Mouse (Mus musculus): ENCODE measurements at regions not wholly inside any gene's neighbourhood (a gene's known extent, or its start where the extent isn't known, plus 50 kb on each side); places are given as distances from the start of the nearest gene placed in this dataset.

DNA sequence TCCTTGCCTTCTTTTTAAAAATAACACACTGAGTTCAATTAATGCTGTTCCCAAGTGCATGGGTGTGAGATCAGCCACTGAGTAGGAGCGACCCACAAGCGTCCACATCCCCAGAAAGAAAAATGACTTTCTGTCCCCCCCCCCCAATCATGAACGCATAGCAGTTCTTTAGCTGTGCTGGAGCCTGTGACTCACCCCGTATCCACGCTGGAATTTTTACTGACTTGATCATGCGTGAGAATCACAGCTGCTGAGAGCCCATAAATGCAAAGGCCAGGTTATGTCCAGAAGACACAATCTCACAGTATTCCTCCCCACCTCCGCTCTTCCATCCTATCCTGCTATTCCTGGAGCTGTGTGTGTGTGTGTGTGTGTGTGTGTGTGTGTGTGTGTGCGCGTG lies 53.3 kb downstream of the Fos start:
- H3K4me3 ChIP-seq (ENCODE audit: insufficient read depth, low read depth, low read length), result no peak overlapping the region
- peaks cover 18% of the 10 kb centered on the region for H3K4me1 ChIP-seq (ENCODE audit: control insufficient read depth, insufficient read depth, insufficient read length, low read length)
- no peak overlapping the region for H3K27ac ChIP-seq (replicated peaks; ENCODE audit: low read depth, low read length)

DNA sequence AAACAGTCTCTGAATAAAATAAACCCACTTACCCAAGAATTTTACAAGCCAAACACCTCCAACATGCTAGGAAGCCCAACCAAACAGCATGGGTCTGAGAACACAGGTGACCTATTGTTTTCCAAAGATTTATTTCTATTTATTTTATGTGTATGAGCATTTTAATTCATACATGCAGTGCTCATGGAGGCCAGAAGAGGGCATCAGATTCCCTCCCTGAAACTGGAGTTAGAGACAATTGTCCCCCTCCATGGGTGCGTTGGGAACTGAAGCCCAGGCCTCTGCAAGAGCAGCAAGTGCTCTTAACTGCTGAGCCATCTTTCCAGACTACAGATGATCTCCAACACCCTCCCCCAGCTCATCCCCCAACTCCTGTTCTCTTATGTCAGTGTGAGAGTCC lies 57.9 kb downstream of the Fos start:
- Histone ChIP-seq H3K4me1 (ENCODE audit: control insufficient read depth, insufficient read depth, insufficient read length, low read length) (peaks cover 8% of the 10 kb centered on the region), H3K4me3 (ENCODE audit: insufficient read depth, low read depth, low read length) (no peak overlapping the region), H3K27ac (replicated peaks; ENCODE audit: low read depth, low read length) (peak overlapping the region; percentile 61)

DNA sequence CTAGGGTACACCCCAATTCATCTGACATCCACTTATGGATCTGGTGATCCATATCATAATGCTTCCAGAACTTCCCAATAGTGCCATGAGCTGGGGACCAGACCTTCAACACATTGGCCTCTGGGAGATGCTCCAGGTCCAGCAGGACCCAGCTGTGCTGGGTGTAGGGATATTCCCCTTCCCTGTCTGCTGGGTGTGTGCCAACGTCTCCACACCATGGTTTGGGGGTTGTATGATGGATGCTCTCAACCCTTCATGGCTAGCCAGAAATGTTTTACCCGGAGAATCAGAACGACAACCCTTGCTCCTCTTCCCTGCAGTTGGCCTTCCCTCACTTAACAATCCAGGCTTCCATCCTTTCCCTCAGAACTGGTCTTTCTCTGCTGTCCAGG lies 58.5 kb downstream of the Fos start:
- peaks cover 8% of the 10 kb centered on the region for H3K4me1 ChIP-seq (ENCODE audit: control insufficient read depth, insufficient read depth, insufficient read length, low read length)
- H3K4me3 ChIP-seq (ENCODE audit: insufficient read depth, low read depth, low read length), result no peak overlapping the region
- H3K27ac ChIP-seq (replicated peaks; ENCODE audit: low read depth, low read length), result peak overlapping the region; percentile 61

DNA sequence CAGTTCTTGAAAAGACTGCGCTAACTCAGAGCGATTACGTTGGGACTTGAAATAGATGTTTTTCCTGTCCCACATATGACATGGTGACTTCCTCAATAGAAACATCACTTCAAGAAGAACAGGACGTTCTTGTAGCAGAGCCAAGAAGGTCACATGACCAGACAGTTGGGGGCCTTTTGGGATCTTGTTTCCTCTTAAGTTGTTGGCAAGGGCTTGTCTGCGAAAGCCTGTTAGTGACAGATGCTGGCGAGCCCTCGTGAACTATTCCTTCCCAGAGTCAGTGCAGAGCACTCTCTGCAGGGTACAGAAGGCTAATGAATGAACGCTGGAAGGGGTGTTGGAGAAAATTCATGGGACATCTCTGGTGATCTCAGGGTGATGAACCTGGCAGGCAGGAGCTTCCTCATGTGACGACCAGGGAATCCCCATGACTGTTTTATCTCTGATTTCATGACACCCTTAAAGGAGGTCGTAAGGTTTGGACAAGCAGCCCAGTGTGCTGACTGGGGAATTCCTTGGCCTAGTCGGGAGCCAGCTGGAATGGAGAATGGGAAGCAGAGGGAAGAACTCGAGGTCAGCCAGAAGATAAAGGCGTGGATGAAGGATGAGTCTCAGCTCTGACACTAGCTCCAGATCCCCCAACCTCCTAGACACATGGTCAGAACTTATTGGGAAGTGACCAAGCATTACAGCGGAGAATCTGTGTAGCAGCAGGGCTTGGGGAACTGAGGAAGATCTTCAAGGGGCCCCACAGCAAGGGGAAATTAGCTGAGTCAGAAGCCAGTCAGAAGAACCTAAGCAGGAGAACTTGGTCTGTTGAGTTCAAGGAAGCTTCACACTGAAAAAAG lies 59.1 kb downstream of the Fos start:
- peak overlapping the region; percentile 33 for H3K27ac ChIP-seq (replicated peaks; ENCODE audit: low read depth, low read length)
- peaks cover 8% of the 10 kb centered on the region for H3K4me1 ChIP-seq (ENCODE audit: control insufficient read depth, insufficient read depth, insufficient read length, low read length)
- H3K4me3 ChIP-seq (ENCODE audit: insufficient read depth, low read depth, low read length), result no peak overlapping the region

DNA sequence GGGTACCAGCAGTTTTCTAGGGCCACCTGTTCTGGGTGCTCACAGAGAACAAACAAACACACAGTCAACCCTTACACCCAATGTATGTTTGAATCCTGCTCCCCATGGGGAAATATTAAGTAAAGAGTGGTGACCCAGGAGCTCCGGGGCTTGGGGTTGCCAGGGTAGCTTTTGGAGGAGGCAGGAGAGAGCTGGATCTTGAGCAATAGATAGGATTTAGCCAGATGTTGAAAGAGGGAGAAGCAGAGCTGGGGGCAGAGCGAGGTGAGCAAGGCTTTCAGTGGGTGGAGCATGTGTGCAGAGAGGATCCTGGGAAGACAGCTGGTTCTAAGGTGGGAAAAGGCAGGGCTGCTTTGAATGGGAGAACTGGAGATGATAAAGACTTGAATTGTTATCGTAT lies 59.9 kb downstream of the Fos start:
- Histone ChIP-seq H3K27ac (replicated peaks; ENCODE audit: low read depth, low read length) (peak overlapping the region; percentile 32; the same call in 1 of the 2 replicates), H3K4me1 (ENCODE audit: control insufficient read depth, insufficient read depth, insufficient read length, low read length) (peaks cover 8% of the 10 kb centered on the region), H3K4me3 (ENCODE audit: insufficient read depth, low read depth, low read length) (no peak overlapping the region)

DNA sequence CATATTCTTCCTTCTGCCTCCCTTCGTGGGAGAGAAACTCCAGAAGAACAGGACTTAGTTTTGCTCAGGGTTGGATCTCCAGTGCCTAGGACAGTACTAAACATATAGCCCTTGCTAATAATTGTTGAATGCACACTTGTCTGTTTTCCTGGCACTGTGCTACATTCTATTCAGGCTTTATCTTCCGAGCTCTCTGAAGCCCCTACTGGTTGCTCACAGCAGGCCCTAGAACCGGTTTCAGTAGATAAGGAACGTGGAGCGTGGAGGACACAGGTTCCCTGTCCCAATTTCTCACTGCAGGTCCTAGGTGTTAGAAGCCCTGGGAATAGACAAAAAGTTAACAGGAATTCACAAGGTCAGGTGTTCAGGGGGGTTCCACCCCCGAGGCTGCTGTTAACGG lies 59.4 kb upstream of the Jdp2 start:
- no peak overlapping the region for H3K4me3 ChIP-seq (ENCODE audit: insufficient read depth, low read depth, low read length)
- peaks cover 2% of the 10 kb centered on the region for H3K4me1 ChIP-seq (ENCODE audit: control insufficient read depth, insufficient read depth, insufficient read length, low read length)
- no peak overlapping the region for H3K27ac ChIP-seq (replicated peaks; ENCODE audit: low read depth, low read length)

DNA sequence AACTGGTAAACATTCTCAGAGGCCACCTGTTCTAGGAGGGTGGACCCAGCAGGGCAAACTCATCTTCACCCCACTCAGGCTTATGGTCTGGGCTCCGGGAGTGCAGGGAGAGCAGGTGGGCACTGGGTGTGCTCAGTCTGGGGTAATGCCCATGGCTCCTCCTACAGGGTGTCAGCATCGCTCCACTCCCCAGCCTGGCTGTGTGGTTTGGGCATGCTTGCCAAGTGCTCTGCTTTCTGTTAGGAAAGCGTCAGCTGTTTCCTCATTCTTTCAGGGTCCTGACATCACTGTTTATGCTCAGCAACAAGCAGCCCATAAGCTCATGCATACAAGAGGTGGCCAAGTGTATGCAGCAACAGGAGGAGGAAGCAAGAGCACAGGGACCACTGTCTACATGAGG lies 57.7 kb upstream of the Jdp2 start:
- Histone ChIP-seq H3K4me1 (ENCODE audit: control insufficient read depth, insufficient read depth, insufficient read length, low read length) (peaks cover 2% of the 10 kb centered on the region), H3K4me3 (ENCODE audit: insufficient read depth, low read depth, low read length) (no peak overlapping the region), H3K27ac (replicated peaks; ENCODE audit: low read depth, low read length) (no peak overlapping the region)

DNA sequence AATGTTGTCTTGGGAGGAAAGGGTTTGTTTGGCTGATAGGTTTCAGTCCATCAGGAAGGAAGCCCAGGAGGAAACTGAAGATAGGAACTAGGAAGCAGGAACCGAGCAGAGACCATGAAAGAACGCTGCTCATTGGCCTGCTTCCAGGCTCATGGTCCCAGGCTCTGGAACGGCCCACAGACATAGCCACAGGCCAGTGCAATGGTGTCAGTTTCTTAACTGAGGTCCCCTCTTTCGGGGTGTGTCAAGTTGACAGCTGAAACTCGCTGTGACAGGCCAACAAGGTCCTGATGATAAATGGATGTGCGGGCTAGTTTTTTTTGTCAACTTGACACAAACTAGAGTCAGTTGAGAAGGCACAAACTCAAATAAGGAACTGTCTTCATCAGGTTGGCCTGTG lies 55.9 kb upstream of the Jdp2 start:
- Histone ChIP-seq H3K27ac (replicated peaks; ENCODE audit: low read depth, low read length) (no peak overlapping the region), H3K4me1 (ENCODE audit: control insufficient read depth, insufficient read depth, insufficient read length, low read length) (peaks cover 2% of the 10 kb centered on the region), H3K4me3 (ENCODE audit: insufficient read depth, low read depth, low read length) (no peak overlapping the region)

DNA sequence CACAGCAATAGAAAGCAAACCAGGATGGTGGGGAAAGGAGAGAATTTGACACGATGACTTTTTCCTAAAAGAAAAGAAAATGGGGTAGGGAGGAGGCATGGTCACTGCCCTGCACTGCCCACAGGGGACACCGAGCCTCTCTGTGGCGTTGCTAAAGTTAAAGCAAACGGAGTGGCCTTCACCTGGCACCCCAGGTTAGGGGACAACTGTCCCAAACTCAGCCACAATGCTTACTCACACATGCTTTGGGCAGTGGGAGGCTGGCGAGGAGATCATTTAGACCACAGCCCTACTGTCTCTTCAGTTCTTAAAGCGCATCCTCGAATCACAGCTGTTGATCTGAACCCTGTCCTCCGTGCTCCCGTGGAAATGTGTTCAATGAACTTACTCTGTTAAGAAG lies 55.3 kb upstream of the Jdp2 start:
- Histone ChIP-seq H3K4me3 (ENCODE audit: insufficient read depth, low read depth, low read length) (no peak overlapping the region), H3K4me1 (ENCODE audit: control insufficient read depth, insufficient read depth, insufficient read length, low read length) (peaks cover 2% of the 10 kb centered on the region)

DNA sequence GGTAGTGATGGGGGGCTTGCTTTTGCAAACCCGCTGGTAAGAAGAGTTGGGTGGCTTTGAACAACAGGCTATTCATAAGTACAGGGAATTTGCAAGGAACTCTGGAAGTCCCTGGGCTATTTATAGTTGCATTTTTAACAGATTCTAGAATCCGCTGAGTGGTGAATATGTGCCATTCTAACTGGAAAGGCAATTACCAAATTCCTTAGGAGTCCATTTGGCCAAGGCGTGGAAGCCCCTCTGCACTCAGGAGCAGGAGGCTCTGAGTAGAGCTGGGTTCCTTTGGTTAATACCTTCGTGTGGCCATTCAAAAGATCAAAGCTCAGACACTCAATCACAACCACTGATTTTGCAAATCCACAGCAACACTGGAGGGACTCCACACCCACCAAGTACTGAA lies 54.0 kb upstream of the Jdp2 start:
- H3K27ac ChIP-seq (replicated peaks; ENCODE audit: low read depth, low read length), result no peak overlapping the region
- H3K4me3 ChIP-seq (ENCODE audit: insufficient read depth, low read depth, low read length), result no peak overlapping the region

More for the DNA sequence above, 55.3 kb upstream of the Jdp2 start:
- no peak overlapping the region for H3K27ac ChIP-seq (replicated peaks; ENCODE audit: low read depth, low read length)

DNA sequence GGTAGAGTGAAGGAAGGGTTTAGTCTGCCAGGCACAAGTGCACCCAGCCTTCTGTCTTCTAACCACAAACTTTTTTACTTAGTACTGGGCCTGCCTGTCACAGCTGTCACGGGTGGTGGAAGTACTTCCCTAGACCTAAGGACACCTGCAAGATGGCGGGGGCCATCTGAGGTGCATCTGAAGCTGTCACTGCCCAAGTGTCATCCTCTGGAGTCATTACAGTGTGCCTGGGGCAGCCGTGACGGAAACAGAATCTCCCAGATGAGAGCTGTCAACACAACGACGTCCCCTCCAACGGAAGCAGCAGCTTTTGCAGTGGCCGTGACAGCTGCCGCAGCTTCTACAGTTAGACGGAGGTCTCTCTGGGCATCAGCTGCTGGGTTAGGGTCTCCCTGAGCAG lies 53.1 kb upstream of the Jdp2 start:
- no peak overlapping the region for H3K27ac ChIP-seq (replicated peaks; ENCODE audit: low read depth, low read length)
- H3K4me3 ChIP-seq (ENCODE audit: insufficient read depth, low read depth, low read length), result no peak overlapping the region
- peaks cover 2% of the 10 kb centered on the region for H3K4me1 ChIP-seq (ENCODE audit: control insufficient read depth, insufficient read depth, insufficient read length, low read length)

More for the DNA sequence above, 54.0 kb upstream of the Jdp2 start:
- H3K4me1 ChIP-seq (ENCODE audit: control insufficient read depth, insufficient read depth, insufficient read length, low read length), result peaks cover 2% of the 10 kb centered on the region

DNA sequence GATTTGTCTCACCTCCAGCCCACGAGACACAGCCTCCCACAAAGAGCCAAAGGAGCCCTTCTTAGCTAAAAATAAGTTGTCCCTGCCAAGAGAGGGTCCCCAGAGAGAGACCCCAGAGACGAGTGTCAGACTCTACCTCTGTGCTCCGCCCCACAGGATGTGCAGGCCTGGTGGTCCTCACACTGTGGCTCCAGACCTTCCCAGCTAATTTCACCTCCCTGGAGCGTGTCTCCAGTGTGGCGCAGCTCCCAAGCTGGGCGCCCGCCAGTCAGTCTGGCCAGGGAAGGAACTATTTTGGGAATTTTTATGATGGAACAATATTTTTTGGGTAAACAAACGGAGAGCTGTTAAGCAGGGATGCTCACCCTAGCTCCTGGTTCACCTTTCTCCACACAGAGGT lies 50.8 kb upstream of the Jdp2 start:
- no peaks in the 10 kb centered on the region for H3K4me1 ChIP-seq (ENCODE audit: control insufficient read depth, insufficient read depth, insufficient read length, low read length)
- H3K4me3 ChIP-seq (ENCODE audit: insufficient read depth, low read depth, low read length), result no peak overlapping the region
- no peak overlapping the region for H3K27ac ChIP-seq (replicated peaks; ENCODE audit: low read depth, low read length)
